Mouse (Mus musculus): Measurements from ENCODE around the gene Fkbp14.

DNA sequence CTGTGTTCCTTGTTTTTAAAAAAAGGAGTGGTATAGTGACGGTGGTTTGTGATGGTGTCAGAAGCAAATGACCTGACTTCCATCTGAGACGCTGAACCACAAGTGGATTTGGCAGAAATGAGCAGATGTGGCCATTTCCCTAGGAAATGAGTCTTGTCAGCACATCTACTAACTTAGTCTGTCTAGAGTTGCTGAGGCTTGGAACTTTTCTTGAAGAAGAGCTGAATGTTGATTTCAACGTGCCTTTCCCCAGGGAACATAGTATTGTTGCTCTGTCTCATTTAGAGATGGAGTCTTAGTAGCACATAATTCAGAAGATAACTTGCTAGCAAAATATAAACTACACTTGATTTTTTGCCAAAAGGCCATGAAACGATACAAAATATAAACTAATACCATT lies 23.2 kb upstream of the Fkbp14 start:
- TF ChIP-seq CTCF (IDR thresholded peaks at IDR 0.05; ENCODE audit: extremely low read depth, insufficient read depth, low read length) (no peak), POLR2A (IDR thresholded peaks at IDR 0.05; ENCODE audit: extremely low read depth, insufficient read depth, low read length) (no peak)
